Mouse (Mus musculus) lung, postnatal 0 days (tissue): Measurements from ENCODE around the gene Dbx1.

Experiments used
- CTCF ChIP-seq: IDR thresholded peaks from 2 replicates; pipeline ENCODE4 v1.5.1; 2016; ENCODE audit warnings: antibody characterized with exemption, mild to moderate bottlenecking
- EP300 ChIP-seq: IDR thresholded peaks from 2 replicates; pipeline ENCODE4 v1.6.1; 2016; ENCODE audit warnings: antibody characterized with exemption, mild to moderate bottlenecking, control low read depth

DNA sequence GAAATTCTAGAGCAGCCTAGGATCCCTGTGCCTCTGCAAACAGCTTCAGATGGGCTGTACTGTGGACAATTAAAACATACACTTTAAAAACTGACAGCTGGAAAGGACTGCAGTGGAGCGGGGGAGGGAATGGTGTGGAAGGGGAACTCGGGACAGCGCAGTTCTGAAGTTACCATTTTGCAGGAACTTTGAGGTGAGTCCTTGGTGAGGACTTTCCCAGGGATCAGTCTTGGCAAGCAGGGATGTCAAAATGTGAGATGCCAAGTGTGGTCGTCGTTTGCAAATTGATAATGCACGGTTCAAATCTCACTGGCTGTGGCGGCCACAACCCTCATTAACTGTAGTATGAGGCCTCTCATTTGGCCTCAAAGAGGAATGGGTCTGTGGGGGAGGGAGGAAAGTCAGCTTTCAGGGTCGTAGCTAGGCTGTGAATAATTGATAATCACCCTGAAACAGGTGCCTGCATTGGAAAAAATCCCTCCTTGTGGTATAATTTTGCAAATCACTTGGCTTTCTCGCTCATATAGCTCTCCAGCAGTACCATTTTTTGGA lies 42.3 kb upstream of the Dbx1 start:
- no peak for TF ChIP-seq CTCF
- TF ChIP-seq EP300 = no peak
